Mouse (Mus musculus) bone marrow, adult 2 months (tissue): ENCODE results near the gene Agbl2.

Experiments
- CTCF ChIP-seq: fragments of 200-500 bp; IDR thresholded peaks from 2 replicates; pipeline ENCODE4 v1.5.1; 2011; ENCODE audit warnings: low read length, control low read depth; ENCODE audit not compliant: control insufficient read depth, insufficient read depth
- POLR2A ChIP-seq: fragments of 200-500 bp; IDR thresholded peaks from 2 replicates; pipeline ENCODE4 v1.6.1; 2011; ENCODE audit warnings: low read depth, mild to moderate bottlenecking, control low read depth, low read length, borderline replicate concordance; ENCODE audit not compliant: control insufficient read depth

DNA sequence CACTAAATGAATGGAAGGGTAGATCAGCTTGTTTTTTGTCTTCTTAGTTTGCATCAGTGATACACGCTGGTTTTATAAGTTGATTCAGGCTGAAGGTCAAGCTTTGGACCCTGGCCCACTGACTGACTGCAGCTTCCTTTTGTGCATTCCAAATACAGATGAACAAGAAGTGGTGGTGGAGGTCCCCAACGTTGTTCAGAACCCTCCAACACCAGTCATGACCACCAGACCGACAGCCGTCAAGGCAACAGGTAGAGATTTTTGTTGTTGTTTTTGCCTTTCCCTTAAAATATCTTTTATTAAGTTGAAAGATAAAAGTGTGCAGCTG is 36.0 kb upstream of the Agbl2 start:
- no peak for TF ChIP-seq POLR2A
- TF ChIP-seq CTCF, result no peak
